Mouse (Mus musculus) ovary, adult 18-20 months (tissue): ENCODE results near the gene Dyx1c1.
A peak's percentile ranks its signal among the peaks of the same experiment; 100 is the strongest.

Experiments used
- DNase-seq: peaks from one replicate; pipeline ENCODE4 v3.0.0; 2022; ENCODE audit warnings: low spot score, mixed read lengths

The Dyx1c1 gene

GRCm38 (mm10) chr9:72958521-72959450, at the start of gene Dyx1c1, which contains the start of gene Gm44503:
TSS of gene Dyx1c1 (plus strand) at chr9:72958785.
TSS of gene Gm44503 (plus strand) at chr9:72958852.
- DNase-seq: peak; percentile 70

DNA sequence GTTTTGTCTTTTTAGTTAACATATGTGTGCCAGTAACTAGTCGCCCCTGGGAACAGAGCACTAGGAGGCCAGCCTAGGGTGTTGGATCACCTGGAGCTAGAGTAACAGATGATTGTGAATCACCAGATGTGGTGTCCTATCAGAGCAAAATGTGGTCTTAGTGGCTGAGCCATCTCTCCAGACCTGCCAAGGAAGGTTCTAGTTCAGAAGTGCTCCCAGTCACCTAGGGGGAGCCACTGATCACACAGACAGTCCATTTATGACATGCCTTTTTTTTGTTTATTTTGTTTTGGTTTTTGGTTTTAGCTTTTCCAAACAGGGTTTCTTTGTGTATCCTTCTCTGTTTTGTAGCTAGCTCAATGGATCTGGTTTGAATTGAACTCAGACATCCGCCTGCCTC, 47.2 kb upstream of the Dyx1c1 start:
- no peak for DNase-seq

DNA sequence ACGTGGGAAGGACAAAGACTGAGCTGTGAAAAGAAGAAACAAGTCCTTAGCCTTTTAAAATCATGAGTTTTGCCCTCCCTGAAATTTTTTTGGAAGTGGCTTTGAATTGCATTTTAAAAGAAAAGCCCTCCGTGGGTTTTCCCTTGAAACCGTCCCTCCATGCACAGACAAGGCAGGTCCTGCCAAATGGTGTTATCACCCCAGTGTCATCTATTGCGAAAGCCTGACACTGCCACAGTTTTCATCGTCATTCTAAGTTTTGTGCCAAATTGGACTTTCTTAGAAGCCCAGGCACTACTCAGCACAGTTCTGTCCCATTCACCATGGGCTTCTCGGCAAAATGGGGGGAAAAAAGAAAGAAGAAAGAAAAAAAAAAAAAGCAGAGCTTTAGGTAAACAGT, 45.0 kb upstream of the Dyx1c1 start:
- no peak for DNase-seq

DNA sequence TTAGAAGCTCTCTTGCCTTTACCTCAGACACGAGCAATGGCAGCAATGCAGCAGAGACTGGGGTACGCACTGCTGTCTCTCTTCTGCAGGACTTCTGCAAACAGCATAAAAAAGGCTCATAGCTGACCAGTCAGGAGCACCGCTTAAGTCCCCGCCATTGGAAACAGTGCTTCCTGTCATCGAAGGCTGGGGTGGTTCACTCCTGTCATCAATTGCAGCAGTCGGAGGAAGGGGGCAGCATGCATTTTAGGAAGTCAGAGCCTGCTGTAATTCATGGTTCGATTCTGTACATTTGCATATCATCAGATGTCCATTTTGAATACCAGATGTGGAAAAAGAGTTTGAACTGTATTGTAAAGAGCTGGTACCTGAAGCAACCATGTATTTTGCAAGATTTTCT, 42.9 kb upstream of the Dyx1c1 start:
- no peak for DNase-seq

GRCm38 (mm10) chr9:72923068-72923467, 35.5 kb upstream of the Dyx1c1 start:
- DNase-seq: no peak

DNA sequence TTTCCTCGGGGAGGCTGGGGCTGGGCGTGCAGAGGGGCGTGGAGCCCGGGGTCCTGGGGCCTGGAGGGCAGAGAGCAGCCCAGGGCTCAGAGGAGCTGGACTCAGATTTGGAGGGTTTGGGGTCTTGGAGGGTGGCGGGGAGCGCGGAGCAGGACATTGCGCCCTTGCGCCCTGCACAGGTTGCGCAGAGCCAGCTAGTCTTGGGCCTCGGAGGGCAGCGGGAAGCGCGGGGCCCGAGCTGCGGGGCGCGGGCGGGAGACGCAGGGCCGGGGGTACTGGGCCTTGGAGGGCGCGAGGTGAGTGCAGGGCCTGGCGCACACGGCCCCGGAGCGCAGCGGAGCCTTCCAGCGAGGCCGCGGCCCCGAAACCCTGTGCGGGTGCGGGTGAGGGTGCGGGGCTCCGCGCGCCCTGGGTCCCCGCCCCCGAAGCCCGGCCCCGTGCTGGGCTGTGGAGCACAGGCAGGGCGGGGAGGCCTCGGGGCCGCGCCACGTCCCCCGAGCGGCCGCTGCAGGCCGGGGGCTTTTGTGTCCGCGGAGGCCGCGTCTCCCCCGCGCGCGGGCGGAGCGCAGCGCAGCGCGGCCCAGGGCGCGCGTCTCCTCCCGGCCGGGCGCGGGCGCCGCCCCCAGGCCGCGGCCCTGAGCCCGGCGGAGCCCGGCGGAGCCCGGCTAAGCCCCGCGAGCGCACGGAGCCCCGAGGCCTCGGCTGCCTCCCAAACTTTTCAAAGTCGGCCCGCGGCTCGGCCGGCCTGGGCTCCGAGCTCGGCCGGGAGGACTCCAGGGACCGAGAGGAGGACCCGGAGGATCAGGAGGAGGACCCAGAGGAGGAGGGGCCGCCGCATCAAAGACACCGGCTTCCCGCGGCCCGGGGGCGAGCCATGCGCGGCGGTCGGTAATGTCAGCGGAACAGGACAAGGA, 33.3 kb upstream of the Dyx1c1 start, which contains the start of gene Pygo1:
Pygo1 (plus strand) TSS at position 625 of the 914 bp plus-strand sequence.
- DNase-seq: peak; percentile 29

DNA sequence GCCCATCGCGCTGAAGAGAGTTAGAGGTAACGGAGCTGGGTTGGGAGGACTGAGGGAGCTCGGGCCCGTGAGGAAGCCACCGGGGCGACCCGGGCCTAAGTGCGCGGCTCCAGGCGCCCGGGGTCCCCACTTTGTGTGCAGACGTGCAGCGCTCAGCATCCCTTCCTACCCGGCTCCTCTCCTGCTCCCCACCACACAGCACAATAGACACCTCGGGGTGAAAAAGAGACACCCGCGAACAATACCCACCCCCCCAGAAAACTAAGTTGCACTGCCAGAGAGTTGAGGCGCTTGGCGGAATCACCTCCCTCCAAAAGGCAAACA, 32.7 kb upstream of the Dyx1c1 start:
- no peak for DNase-seq

- DNase-seq: no peak
These were observed 27.3 kb upstream of the Dyx1c1 start for GRCm38 (mm10) chr9:72931166-72931790.

GRCm38 (mm10) chr9:72935309-72935708, 23.3 kb upstream of the Dyx1c1 start:
- DNase-seq: no peak

- DNase-seq: no peak
These were observed 22.3 kb upstream of the Dyx1c1 start for GRCm38 (mm10) chr9:72936301-72936700.

GRCm38 (mm10) chr9:72943424-72943823, 15.2 kb upstream of the Dyx1c1 start:
- no peak for DNase-seq

- no peak for DNase-seq
These were observed 14.3 kb upstream of the Dyx1c1 start for GRCm38 (mm10) chr9:72944286-72944685.

DNA sequence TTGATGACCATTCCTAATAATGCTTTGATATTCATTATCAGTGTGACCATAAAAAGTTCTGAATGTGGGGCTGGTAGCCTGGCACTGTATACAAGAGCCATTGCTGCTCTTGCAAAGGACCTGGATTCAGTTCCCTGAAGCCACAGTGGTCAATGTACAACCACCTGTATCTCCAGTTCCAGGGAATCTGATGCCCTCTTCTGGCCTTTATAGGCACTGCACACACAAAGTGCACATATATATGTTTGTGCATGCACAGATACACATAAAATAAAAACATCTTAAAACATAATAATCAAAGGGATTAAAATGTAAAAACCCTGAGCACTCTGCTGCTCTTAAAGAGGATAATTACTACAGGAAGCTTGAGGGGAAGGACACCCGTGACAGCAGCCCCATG, 11.6 kb upstream of the Dyx1c1 start:
- no peak for DNase-seq

DNA sequence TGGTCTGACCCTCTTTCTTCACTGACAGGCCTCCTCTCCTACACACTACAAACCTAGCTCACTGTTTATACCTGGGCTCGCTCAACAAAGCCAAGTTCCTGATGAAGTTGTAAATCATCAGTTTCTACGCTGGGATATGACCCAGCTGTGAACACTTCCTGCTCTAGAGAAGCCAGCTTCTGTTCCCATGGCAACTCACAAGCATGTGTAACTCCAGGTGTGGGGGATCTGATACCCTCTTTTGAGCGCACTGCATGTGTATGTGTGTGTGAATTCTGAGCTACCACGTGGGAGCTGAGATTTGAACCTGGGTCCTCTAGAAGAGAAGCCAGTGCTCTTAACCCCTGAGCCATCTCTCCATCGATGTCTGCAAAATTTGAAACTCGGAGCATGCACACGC, 9.0 kb upstream of the Dyx1c1 start:
- no peak for DNase-seq

DNA sequence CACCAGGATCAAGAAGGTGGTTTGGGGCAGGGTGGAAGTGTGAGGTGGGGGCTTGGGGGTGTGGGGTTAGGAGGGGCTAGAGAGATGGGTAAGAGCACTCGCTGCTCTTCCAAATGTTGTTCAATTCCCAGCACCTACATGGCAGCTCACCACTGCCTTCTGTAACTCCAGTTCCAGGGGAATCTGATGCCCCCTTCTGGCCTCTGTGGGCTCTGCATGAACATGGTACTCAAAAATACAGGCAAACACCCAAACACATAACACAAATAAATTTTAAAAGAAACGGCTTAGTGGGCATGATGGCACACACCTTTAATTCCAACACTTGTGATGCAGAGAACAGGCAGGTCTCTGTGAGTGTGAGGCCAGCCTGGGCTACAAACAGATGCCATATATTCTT, 3.8 kb upstream of the Dyx1c1 start:
- no peak for DNase-seq

DNA sequence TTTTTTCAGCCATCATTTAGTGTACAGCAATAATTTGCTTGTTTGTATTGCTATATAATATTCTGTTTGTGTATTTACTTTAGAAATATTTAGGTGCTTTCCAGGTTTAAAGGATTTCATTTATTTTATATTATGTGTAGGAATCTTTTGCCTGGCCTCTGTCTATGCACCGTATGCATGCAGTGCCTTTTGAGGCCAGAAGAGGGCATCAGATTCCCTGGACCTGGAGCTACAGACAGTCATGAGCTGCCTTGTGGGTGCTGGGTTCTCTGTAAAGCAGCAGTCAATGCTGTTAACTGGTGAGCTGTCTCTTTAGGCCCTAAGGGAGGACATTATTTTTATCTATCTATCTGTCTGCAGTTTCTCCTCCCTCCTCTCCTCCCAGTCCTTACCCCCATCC, 3.0 kb upstream of the Dyx1c1 start:
- no peak for DNase-seq

GRCm38 (mm10) chr9:72961346-72961745, 2.8 kb downstream of the Dyx1c1 start:
- DNase-seq: no peak

- DNase-seq: no peak
These were observed 3.4 kb downstream of the Dyx1c1 start for GRCm38 (mm10) chr9:72961959-72962358.

GRCm38 (mm10) chr9:72968349-72969061, 9.9 kb downstream of the Dyx1c1 start:
- peak; percentile 30 for DNase-seq

DNA sequence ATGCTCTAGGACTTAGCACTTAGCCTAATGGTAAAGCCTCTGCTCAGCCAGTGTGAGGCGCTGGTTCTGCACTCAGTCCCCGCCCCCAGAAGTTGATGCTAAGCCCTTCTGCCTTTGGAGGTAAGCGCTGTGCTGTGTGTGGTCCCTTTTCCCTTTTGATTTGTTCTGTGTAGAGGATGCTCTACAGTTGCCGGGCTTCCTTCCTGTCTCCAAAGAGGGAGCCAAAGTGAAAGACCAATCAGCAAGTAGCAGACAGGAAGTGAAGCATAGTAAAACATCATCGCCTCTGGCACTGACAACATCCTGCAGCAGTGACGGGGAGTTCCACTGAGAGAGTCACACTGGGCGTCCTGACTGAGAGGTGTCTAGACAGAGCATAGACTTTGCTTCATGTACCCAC, 11.3 kb downstream of the Dyx1c1 start:
- DNase-seq: no peak

DNA sequence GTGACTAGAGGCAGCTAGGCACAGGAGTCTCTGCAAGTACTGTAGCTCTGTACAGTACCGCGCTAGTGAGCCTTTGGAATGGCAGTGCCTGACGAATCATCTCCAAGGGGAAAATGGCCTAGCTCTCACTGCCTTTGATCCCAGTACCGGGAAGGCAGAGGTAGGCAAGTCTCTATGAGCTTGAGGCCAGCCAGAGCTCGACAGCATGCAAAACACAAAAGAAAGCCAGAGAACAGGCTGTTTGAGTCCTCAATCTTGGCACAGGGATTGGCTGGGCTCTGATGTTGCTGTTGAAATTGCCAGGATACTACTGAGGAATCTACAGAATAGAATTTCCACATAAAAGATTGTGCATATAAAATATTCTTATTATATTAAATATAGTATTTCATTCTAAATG, 13.8 kb downstream of the Dyx1c1 start:
- no peak for DNase-seq

DNA sequence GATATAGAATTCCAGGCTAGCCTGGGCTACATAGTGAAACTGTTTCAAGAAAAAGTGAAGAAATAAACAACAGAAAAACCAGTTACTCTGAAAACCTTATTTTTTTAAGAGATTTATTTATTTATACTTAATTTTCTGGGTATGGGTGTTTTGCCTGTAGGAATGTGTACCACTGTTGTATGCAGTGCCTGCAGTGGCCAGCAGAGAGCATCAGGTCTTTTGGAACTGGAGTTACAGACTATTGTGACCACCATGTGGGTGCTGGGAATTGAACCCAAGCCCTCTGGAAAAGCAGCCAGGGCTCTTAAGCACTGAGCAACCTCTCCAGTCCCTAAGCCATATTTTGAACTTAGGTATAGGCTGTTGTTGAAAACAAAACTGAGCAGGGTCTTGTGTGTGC, 14.4 kb downstream of the Dyx1c1 start:
- no peak for DNase-seq
